Mouse (Mus musculus) CH12.LX (cell line): ENCODE results near the gene Hdac1. TPM values are rescaled to one million over a fixed set of nuclear protein-coding genes. Genes with fewer than 3 reads are reported as not detected.

ENCODE experiments used
- DNase-seq: peaks from one replicate; pipeline ENCODE4 v3.0.0-alpha.2; 2013; ENCODE audit errors: extremely low read depth
- H3K27ac ChIP-seq: 2 replicates; pipeline ENCODE4 v1.5.1; 2012; ENCODE audit warnings: low read depth, mild to moderate bottlenecking, control low read depth, moderate library complexity; ENCODE audit not compliant: insufficient read depth
- H3K27me3 ChIP-seq: replicated peaks from 2 replicates; pipeline ENCODE3; 2012; ENCODE audit warnings: inconsistent platforms
- H3K36me3 ChIP-seq, 2 experiments: replicated peaks in 1 of 2; 2 replicates each; pipeline versions ENCODE3 to v1.6.1; 2012; ENCODE audit warnings: inconsistent platforms in 1 of 2, low read length in 1 of 2, mild to moderate bottlenecking in 1 of 2, mixed read lengths in 1 of 2, moderate library complexity in 1 of 2; ENCODE audit not compliant: control insufficient read depth in 1 of 2, insufficient read depth in 1 of 2
- H3K4me1 ChIP-seq, 2 experiments: 2 replicates each; pipeline ENCODE4 v1.6.1; 2012; ENCODE audit warnings: inconsistent platforms in 1 of 2, moderate library complexity in 1 of 2; ENCODE audit not compliant: insufficient read depth in 2 of 2, control insufficient read depth in 1 of 2
- H3K4me2 ChIP-seq: 2 replicates; pipeline ENCODE4 v1.6.1; 2012; ENCODE audit warnings: low read depth, mild to moderate bottlenecking, control low read depth; ENCODE audit not compliant: poor library complexity, insufficient read depth, severe bottlenecking
- H3K4me3 ChIP-seq, 3 experiments: fragments of 150-350 bp in 1 of 3; sonication (generic) in 1 of 3; replicated peaks in 1 of 3; 2 replicates each; pipeline versions ENCODE3 to v1.5.1; 2011 to 2012; ENCODE audit warnings: low read depth in 2 of 3, low read length in 2 of 3, mild to moderate bottlenecking in 2 of 3, moderate library complexity in 2 of 3, control low read depth in 1 of 3, improper control_type of control experiment in 1 of 3, inconsistent platforms in 1 of 3, mixed read lengths in 1 of 3; ENCODE audit not compliant: poor library complexity in 1 of 3
- H3K79me2 ChIP-seq: replicated peaks from 2 replicates; pipeline ENCODE4 v1.6.1; 2012; ENCODE audit warnings: mild to moderate bottlenecking, moderate library complexity; ENCODE audit not compliant: control insufficient read depth, poor library complexity, insufficient read depth, severe bottlenecking; ENCODE audit errors: extremely low read depth
- H3K9ac ChIP-seq: 2 replicates; pipeline ENCODE4 v1.6.1; 2012; ENCODE audit warnings: low read depth, mild to moderate bottlenecking, control low read depth, moderate library complexity; ENCODE audit not compliant: insufficient read depth
- H3K9me3 ChIP-seq: replicated peaks from 2 replicates; pipeline ENCODE3; 2012; ENCODE audit warnings: low read length, inconsistent platforms, mixed read lengths
- BHLHE40 ChIP-seq: IDR thresholded peaks from 2 replicates; pipeline ENCODE4 v1.6.1; 2011; ENCODE audit warnings: mild to moderate bottlenecking, low read depth, low read length, improper control_type of control experiment
- CHD1 ChIP-seq: IDR thresholded peaks from 2 replicates; pipeline ENCODE4 v1.6.1; 2012; ENCODE audit warnings: low read depth, low read length, improper control_type of control experiment, inconsistent platforms
- CHD2 ChIP-seq: IDR thresholded peaks from 2 replicates; pipeline ENCODE4 v1.6.1; 2011; ENCODE audit warnings: low read length, improper control_type of control experiment
- EP300 ChIP-seq: IDR thresholded peaks from 2 replicates; pipeline ENCODE4 v1.6.1; 2011; ENCODE audit warnings: low read length, improper control_type of control experiment
- ETS1 ChIP-seq: conservative IDR thresholded peaks from 2 replicates; pipeline ENCODE4 v1.6.1; 2012; ENCODE audit warnings: low read depth, mild to moderate bottlenecking, inconsistent platforms, low read length, improper control_type of control experiment, moderate library complexity
- IRF4 ChIP-seq: IDR thresholded peaks from 2 replicates; pipeline ENCODE4 v1.6.1; 2014; ENCODE audit warnings: low read depth, mild to moderate bottlenecking, inconsistent platforms, low read length, improper control_type of control experiment
- JUND ChIP-seq: conservative IDR thresholded peaks from 2 replicates; pipeline ENCODE4 v1.6.1; 2011; ENCODE audit warnings: low read depth, low read length, improper control_type of control experiment
- KAT2A ChIP-seq: IDR thresholded peaks from 2 replicates; pipeline ENCODE4 v1.6.1; 2012; ENCODE audit warnings: low read length, improper control_type of control experiment, inconsistent platforms; ENCODE audit not compliant: insufficient replicate concordance
- MAFK ChIP-seq: IDR thresholded peaks from 2 replicates; pipeline ENCODE4 v1.6.1; 2011; ENCODE audit warnings: low read length, improper control_type of control experiment; ENCODE audit not compliant: insufficient replicate concordance
- MAX ChIP-seq: IDR thresholded peaks from 2 replicates; pipeline ENCODE4 v1.6.1; 2011; ENCODE audit warnings: low read length, improper control_type of control experiment
- MAZ ChIP-seq: IDR thresholded peaks from 2 replicates; pipeline ENCODE4 v1.6.1; 2012; ENCODE audit warnings: low read depth, mild to moderate bottlenecking, inconsistent platforms, low read length, improper control_type of control experiment, moderate library complexity
- MEF2A ChIP-seq: IDR thresholded peaks from 2 replicates; pipeline ENCODE4 v1.6.1; 2014; ENCODE audit warnings: low read depth, mild to moderate bottlenecking, inconsistent platforms, low read length, improper control_type of control experiment, borderline replicate concordance
- MXI1 ChIP-seq: IDR thresholded peaks from 2 replicates; pipeline ENCODE4 v1.6.1; 2011; ENCODE audit warnings: mild to moderate bottlenecking, low read depth, low read length, improper control_type of control experiment
- NELFE ChIP-seq: IDR thresholded peaks from 2 replicates; pipeline ENCODE4 v1.6.1; 2011; ENCODE audit warnings: low read depth, low read length, improper control_type of control experiment
- NRF1 ChIP-seq: IDR thresholded peaks from 2 replicates; pipeline ENCODE4 v1.6.1; 2014; ENCODE audit warnings: low read depth, mild to moderate bottlenecking, inconsistent platforms, low read length, improper control_type of control experiment, moderate library complexity
- POLR2A ChIP-seq: IDR thresholded peaks from 2 replicates; pipeline ENCODE4 v1.6.1; 2011; ENCODE audit warnings: low read depth, mild to moderate bottlenecking, improper control_type of control experiment, low read length
- SIN3A ChIP-seq: IDR thresholded peaks from 2 replicates; pipeline ENCODE4 v1.6.1; 2012; ENCODE audit warnings: low read length, improper control_type of control experiment, inconsistent platforms
- SMC3 ChIP-seq: IDR thresholded peaks from 2 replicates; pipeline ENCODE4 v1.6.1; 2011; ENCODE audit warnings: low read depth, low read length, improper control_type of control experiment
- TBP ChIP-seq: conservative IDR thresholded peaks from 2 replicates; pipeline ENCODE4 v1.6.1; 2011; ENCODE audit warnings: low read depth, low read length, improper control_type of control experiment
- TCF12 ChIP-seq: IDR thresholded peaks from 2 replicates; pipeline ENCODE4 v1.6.1; 2014; ENCODE audit warnings: low read depth, mild to moderate bottlenecking, inconsistent platforms, low read length, improper control_type of control experiment
- ZKSCAN1 ChIP-seq: IDR thresholded peaks from 2 replicates; pipeline ENCODE4 v1.6.1; 2012; ENCODE audit warnings: low read depth, inconsistent platforms, low read length, improper control_type of control experiment, borderline replicate concordance
- ZNF384 ChIP-seq: IDR thresholded peaks from 2 replicates; pipeline ENCODE4 v1.6.1; 2012; ENCODE audit warnings: low read depth, low read length, improper control_type of control experiment, inconsistent platforms
- dilution Hi-C: fragments of 300-500 bp; cut with MboI; formaldehyde crosslinking; loops from 2 replicates; pipeline ENCODE4 v1.14.3; 2020; ENCODE audit warnings: low sequenced_read_pairs; ENCODE audit not compliant: extremely low pct_unique_long_range_greater_than_20kb, extremely low pct_ligation_motif_present
- in situ Hi-C: fragments of 300-500 bp; cut with MboI; formaldehyde crosslinking; loops from 3 replicates; pipeline ENCODE4 v1.14.3; 2019; ENCODE audit warnings: low sequenced_read_pairs, low pct_ligation_motif_present, low pct_unique_long_range_greater_than_20kb, mixed read lengths
- polyA plus RNA-seq: library from polyadenylated mRNA; unstranded; fragments of >175 nt; gene quantifications from 2 replicates; pipeline ENCODE4 v1.2.1, GENCODE M21; 2012; ENCODE audit warnings: low read depth; ENCODE audit not compliant: insufficient read length
- total RNA-seq, 2 experiments: library from RNA; depleted of rRNA; stranded (reverse); fragments of 300-350 nt in 1 of 2; fragments of >200 nt in 1 of 2; gene quantifications; 2 replicates each; pipeline ENCODE4 v1.2.3; 2012 to 2014

Gene Hdac1
- total and polyA plus RNA-seq, 3 experiments, result 71.7 to 231 (median 106) TPM

DNA sequence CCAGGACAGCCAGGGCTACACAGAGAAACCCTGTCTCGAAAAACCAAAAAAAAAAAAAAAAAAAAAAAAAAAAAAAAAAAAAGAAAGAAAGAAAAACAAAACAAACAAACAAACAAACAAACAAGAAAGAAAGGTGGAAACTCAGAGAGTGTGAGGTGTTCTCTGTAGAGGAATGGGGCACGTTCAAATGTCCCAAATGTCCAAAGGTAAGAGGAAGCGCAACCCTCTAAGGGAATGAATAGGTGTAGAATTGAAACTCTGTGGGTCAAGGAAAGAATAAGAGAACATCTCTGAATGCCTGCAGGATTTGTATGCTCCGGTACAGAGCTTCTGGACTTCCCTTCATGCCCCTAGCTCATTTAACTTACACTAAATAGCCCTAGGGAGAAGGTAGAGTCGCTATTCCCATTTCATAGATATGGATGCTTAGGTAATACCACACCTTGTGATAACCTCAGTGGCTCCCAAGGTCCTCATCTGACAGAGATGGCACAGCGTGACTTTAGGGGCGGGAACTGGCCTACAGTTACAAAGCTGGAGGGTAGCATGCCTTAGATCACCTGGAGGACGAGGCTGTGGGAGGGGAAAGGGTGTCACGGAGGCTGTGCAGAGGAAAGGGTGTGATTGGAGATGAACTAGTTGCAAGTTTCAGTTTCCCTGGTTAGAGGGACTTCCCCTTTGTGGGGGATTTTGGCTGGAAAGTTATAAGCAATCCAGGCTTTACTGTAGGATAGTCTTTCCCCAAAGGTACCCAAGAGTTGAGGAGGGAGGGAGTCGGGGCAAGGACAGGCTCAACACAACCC is 34.9 kb downstream of the Hdac1 start:
- dilution Hi-C loops, result no loop called here

DNA sequence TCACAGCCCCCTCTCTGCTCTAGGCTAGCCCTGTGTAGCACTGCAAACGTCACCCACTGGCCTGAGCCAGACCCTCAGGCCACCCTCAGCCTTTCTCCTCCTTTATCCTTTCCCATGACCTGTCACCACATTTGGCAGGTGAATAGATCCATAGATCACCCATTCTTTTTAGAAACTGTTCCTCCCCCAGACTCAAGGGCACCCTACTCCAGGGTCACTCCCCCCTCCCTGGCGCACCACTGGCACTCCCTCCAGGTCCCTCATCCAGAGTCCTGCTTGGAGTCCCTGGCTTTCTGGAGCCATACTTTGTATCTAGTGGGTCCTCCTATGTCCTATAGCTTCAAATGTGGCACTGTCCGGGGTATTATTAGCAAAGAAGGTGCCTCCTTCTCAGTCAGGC is 37.0 kb downstream of the Hdac1 start:
- no peak overlapping the region for H3K9ac ChIP-seq
- H3K4me3 ChIP-seq, result no peak overlapping the region
- H3K27me3 ChIP-seq, result no peaks in the 10 kb centered on the region
- H3K4me1 ChIP-seq, result peaks cover 11 to 66% of the 10 kb centered on the region in 2 experiments
- no peaks in the 10 kb centered on the region for H3K79me2 ChIP-seq
- dilution Hi-C loops (no loop called here), in situ Hi-C loops (no loop called here)
- H3K4me2 ChIP-seq, result no peak overlapping the region
- no peak for DNase-seq
- H3K36me3 ChIP-seq, result no peaks in the 10 kb centered on the region
- TF ChIP-seq SMC3 (no peak), TCF12 (no peak), BHLHE40 (no peak), MAZ (no peak), CHD1 (no peak), ETS1 (no peak), JUND (no peak), MAFK (no peak), NELFE (no peak), POLR2A (no peak), CHD2 (no peak)
- TF ChIP-seq, all 38 proteins: peak for 0
- H3K27ac ChIP-seq, result no peak overlapping the region
- no peaks in the 10 kb centered on the region for H3K9me3 ChIP-seq

More for the DNA sequence above, 34.9 kb downstream of the Hdac1 start:
- Histone ChIP-seq H3K79me2 (no peaks in the 10 kb centered on the region), H3K9ac (0 out of 2 replicates have a peak overlapping the region, but pooled peaks have one; percentile 4), H3K27ac (peak overlapping the region; percentile 18; the same call in 1 of the 2 replicates), H3K27me3 (peaks cover 4% of the 10 kb centered on the region), H3K36me3 (no peaks in the 10 kb centered on the region), H3K4me1 (peaks cover 7 to 61% of the 10 kb centered on the region in 2 experiments), H3K9me3 (no peaks in the 10 kb centered on the region), H3K4me3 (peak overlapping the region in 2 of 3 experiments; percentile 24 to 47), H3K4me2 (peak overlapping the region; percentile 88)
- DNase-seq, result peak; percentile 74
- in situ Hi-C loops, result no loop called here
- peak; percentile 75 for TF ChIP-seq NRF1
- 0 out of 2 replicates have a peak, but pooled peaks have one; percentile 29 for TF ChIP-seq TCF12
- 0 out of 2 replicates have a peak, but pooled peaks have one; percentile 25 for TF ChIP-seq ETS1
- TF ChIP-seq ZNF384, result peak; percentile 75
- peak; percentile 59; the same call in 1 of the 2 replicates for TF ChIP-seq SIN3A
- TF ChIP-seq ZKSCAN1, result no peak
- no peak for TF ChIP-seq KAT2A
- TF ChIP-seq MAX, result peak; percentile 74
- TF ChIP-seq MAFK, result no peak
- peak; percentile 63; the same call in 1 of the 2 replicates for TF ChIP-seq IRF4
- TF ChIP-seq POLR2A, result 0 out of 2 replicates have a peak, but pooled peaks have one; percentile 24
- no peak for TF ChIP-seq TBP
- TF ChIP-seq MAZ, result peak; percentile 68; the same call in 1 of the 2 replicates
- TF ChIP-seq MXI1, result peak; percentile 64; the same call in 1 of the 2 replicates
- TF ChIP-seq EP300, result peak; percentile 62
- TF ChIP-seq MEF2A, result peak; percentile 22; the same call in 1 of the 2 replicates
